8 mouse cellular contexts compared by ENCODE assay signal in the genomic region with DNA sequence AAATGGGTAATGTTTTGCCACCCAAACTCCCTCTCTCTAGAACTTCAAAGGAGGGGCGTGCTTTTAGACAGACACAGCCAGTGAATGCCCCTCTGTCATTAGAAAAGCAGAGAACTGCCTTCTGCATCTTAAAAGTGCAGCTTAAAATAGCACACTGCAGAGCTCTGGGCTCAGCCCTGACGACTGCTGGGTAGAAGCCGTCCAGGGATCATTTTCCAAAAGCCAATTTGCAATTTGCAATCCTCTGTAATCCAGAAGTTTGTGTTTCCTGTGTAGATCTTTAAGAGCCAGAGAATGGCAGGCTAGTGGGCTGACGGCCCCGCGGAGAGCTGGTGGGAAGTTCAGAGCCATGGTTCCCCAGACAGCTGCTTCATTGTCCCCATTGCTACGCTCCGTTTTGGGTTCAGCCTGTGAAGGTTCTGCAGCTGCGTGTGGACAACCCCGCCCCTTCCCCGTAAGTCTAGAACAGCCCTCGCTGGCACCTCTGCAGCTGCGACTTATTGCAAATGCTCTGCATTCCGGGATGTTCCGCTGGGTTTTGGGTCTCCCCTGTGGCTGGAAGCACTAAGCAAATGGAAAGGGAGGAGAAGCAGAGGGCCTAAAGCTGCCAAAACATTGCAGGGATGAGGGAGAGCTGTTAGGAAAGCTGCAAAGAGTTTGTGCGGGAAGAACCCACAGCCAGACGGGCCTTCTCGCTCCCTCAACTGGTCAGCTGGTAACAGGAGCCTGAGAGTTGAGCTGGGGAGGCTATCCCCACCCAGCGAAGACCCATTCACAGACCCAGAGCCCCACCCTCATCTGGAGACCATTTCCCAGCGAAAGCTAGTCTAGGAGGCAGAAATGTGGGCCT. TPM values are rescaled to one million over a fixed set of nuclear protein-coding genes. Genes with fewer than 3 reads are reported as not detected.
A peak's percentile ranks its signal among the peaks of the same experiment; 100 is the strongest.
DNase-seq lines count a peak whose midpoint lies in the region; ATAC-seq and TF ChIP-seq lines count a peak whose summit lies in the region.

No protein-coding gene starts in this region.

- no peak for TF ChIP-seq CTCF in left cerebral cortex, adult 2 months (IDR thresholded peaks at IDR 0.05)

- peak; percentile 52 for ATAC-seq in frontal cortex, adult (ENCODE audit: low TSS enrichment)
- ATAC-seq in megakaryocyte, adult 5-6 weeks (ENCODE audit: poor library complexity, severe bottlenecking), result 0 out of 2 replicates have a peak, but pooled peaks have one; percentile 35

- peak overlapping the region; percentile 13; the same call in 1 of the 2 replicates for H3K4me3 ChIP-seq in left cerebral cortex, adult 2 months

- intact Hi-C loops in heart, postnatal 25 days (cut with DNase I), result loop anchor here (2.0 to 5.0 kb wide), 3 partner anchors 37 to 207 kb away; no protein-coding TSS in a partner anchor
- intact Hi-C loops in left cerebral cortex, adult 2 months (cut with DNase I), result loop anchor here (1.0 to 5.0 kb wide), 3 partner anchors 35 to 207 kb away; a partner anchor contains a TSS

- DNase-seq in left cerebral cortex, adult 18-20 months (ENCODE audit: low spot score in 2 of 2), result peak; percentile 21 to 43
- DNase-seq in left cerebral cortex, adult 11 months (ENCODE audit: low spot score), result no peak
- peak; percentile 27 for DNase-seq in heart, postnatal 25 days (ENCODE audit: low spot score)
- peak in 1 of 2 experiments; percentile 35 for DNase-seq in left cerebral cortex, adult 2 months (ENCODE audit: extremely low spot score in 1 of 2, low spot score in 2 of 2)
- peak; percentile 45 for DNase-seq in right cerebral cortex, postnatal 25 days
- no peak for DNase-seq in spleen, adult 18-20 months

- H3K27ac ChIP-seq in left cerebral cortex, adult 2 months, result peak overlapping the region; percentile 71

RNA-seq across cellular contexts. Expression of a gene that starts 35.5 kb away (rescaled TPM):
- total RNA-seq in left cerebral cortex, adult 18-20 months (2021), result 100 to 1,000 TPM in 1 of 2 experiments, 10 to 100 TPM in 1; 88.1 to 109 TPM
- total RNA-seq in heart, postnatal 25 days (2021), result 100 to 1,000 TPM; 253 to 256 TPM
- total RNA-seq in left cerebral cortex, adult 2 months (2021), result 100 to 1,000 TPM in 1 of 2 experiments, 10 to 100 TPM in 1; 98.1 to 105 TPM
- not detected in 2 replicates for total RNA-seq in megakaryocyte, adult 5-6 weeks (2015)
- not detected in 2 replicates for total RNA-seq in megakaryocyte, adult 5-6 weeks (2017)

Comparison
In these comparisons a context has a peak if more than half of its experiments do, and no peak if none do; other contexts are left out.
1. DNase-seq: peak in left cerebral cortex, adult 18-20 months (2 of 2), heart, postnatal 25 days (single experiment) and right cerebral cortex, postnatal 25 days (single experiment); none in left cerebral cortex, adult 11 months (single experiment) and spleen, adult 18-20 months (0 of 2).
2. RNA of a gene that starts 35.5 kb away (total RNA-seq): 253 to 256 TPM in heart, postnatal 25 days, 88.1 to 109 TPM in left cerebral cortex, adult 18-20 months and 98.1 to 105 TPM in left cerebral cortex, adult 2 months; not detected in megakaryocyte, adult 5-6 weeks; every median in the first group is over 10 times any median in the second.